Mouse (Mus musculus) heart, postnatal 10 days (tissue): ENCODE measurements at regions not wholly inside any gene's neighbourhood (a gene's known extent, or its start where the extent isn't known, plus 50 kb on each side); places are given as distances from the start of the nearest gene placed in this dataset.

Source experiments
- DNase-seq, 2 experiments: peaks; one replicate each; pipeline ENCODE4 v3.0.0; 2021
- intact Hi-C: fragments of 180-260 bp; cut with DNase I; formaldehyde crosslinking; loops from one replicate; pipeline ENCODE4 v1.15.1; 2025

DNA sequence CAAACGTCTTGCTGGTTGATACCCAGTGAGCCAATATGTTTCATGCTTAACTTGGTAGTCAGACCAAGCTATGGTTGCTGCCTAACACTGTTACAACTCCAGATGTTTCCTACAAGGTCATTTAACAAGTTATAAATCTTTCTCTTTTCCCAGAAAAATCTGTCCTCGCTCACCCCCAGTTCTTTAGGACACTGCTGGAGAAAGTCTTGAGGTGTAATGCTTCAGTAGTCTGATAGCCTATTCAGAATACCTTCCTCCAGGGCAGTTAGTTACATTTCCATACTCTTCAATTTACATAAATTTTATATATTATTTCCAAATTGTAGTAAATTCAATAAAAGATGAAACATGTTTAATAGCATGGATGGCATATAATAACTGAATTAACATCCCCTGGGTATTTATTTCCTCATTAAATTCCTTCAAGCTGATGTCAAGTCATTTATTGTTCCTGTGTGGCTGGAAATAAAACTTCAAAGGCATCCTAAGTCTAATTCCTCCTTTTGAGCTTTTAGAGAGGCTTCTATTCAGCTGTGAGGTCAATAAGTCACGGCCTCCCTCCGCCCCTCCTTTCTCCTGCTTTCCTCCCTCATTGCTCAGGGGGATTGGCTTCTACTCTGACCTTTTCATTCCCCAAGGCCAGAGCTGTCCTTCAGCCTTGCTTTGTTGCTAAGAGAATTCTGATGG lies 738.4 kb upstream of the Chrm3 start:
- intact Hi-C loops = no loop called here
- DNase-seq = peak; percentile 6 to 7

DNA sequence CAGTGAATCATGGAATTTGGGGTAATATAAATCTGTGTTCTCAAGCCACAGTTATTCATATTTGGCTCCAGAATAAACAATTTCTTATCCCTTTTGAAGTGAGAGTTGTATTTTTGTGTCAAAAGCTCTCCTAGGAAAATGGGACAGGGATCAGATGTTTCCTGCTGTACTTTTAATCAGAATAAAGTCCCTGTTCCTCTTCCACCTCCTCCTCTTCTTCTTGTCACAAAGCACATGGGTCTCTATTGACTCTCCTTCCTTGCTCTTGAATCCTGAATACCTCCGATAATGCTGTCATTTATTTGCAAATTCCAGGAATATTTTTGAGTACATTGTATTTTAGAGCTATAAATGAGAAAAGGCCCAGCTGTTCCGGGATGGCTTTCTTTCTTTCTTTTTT lies 732.3 kb upstream of the Chrm3 start:
- DNase-seq = no peak
- intact Hi-C loops = no loop called here
